Mouse (Mus musculus) adipose tissue, adult 10 weeks (tissue): ENCODE data around the gene Krt28. TPM values are rescaled to one million over a fixed set of nuclear protein-coding genes. Genes with fewer than 3 reads are reported as not detected.

Source experiments
- polyA plus RNA-seq: library from polyadenylated mRNA; stranded (reverse); fragments of 350-450 nt; fragmentation: Illumina TruSeq; extraction: RNeasy Lipid Tissue Mini Kit (QIAGEN cat#74804); gene quantifications from one replicate; pipeline ENCODE4 v1.2.3, GENCODE M21; 2014; ENCODE audit warnings: low read depth, low replicate concordance

Gene Krt28
- polyA plus RNA-seq = not detected

GRCm38 (mm10) chr11:99374803-99375202 lies at the start of gene Krt28:
Gene Krt28 (minus strand): TSS chr11:99374903.

GRCm38 (mm10) chr11:99422159-99422558 lies 47.5 kb upstream of the Krt28 start, which contains the start of gene Krt12:
Gene Krt12 (minus strand): TSS chr11:99422259.

GRCm38 (mm10) chr11:99389264-99389663 lies 14.6 kb upstream of the Krt28 start, which contains the start of gene Krt10:
Gene Krt10 (minus strand): TSS chr11:99389364.

GRCm38 (mm10) chr11:99351004-99351403 lies 23.7 kb downstream of the Krt28 start, which contains the start of gene Krt27:
Gene Krt27 (minus strand): TSS chr11:99351104.

GRCm38 (mm10) chr11:99337866-99338265 lies 36.8 kb downstream of the Krt28 start, which contains the start of gene Krt26:
Gene Krt26 (minus strand): TSS chr11:99337966.

GRCm38 (mm10) chr11:99322851-99323250 lies 51.9 kb downstream of the Krt28 start, which contains the start of gene Krt25:
Gene Krt25 (minus strand): TSS chr11:99322951.

Other genes starting within 250 kb of the Krt28 start
- gene Ccr7, start 219.8 kb downstream of the Krt28 start, polyA plus RNA-seq = 0.94 TPM
- gene Smarce1, start 143.9 kb downstream of the Krt28 start, polyA plus RNA-seq = 80.5 TPM
- gene Krt222, start 130.8 kb downstream of the Krt28 start, polyA plus RNA-seq = 0.97 TPM
- not detected for gene Krt24, start 89.6 kb downstream of the Krt28 start, polyA plus RNA-seq
- not detected for gene Krt25, start 52.0 kb downstream of the Krt28 start, polyA plus RNA-seq
- not detected for gene Krt26, start 36.9 kb downstream of the Krt28 start, polyA plus RNA-seq
- not detected for gene Krt27, start 23.8 kb downstream of the Krt28 start, polyA plus RNA-seq
- gene Krt10, start 14.5 kb upstream of the Krt28 start, polyA plus RNA-seq = 7.4 TPM
- not detected for gene Krt12, start 47.4 kb upstream of the Krt28 start, polyA plus RNA-seq
- 0.77 TPM for gene Krt20, start 63.2 kb upstream of the Krt28 start, polyA plus RNA-seq
- 62.3 TPM for gene Krt23, start 118.2 kb upstream of the Krt28 start, polyA plus RNA-seq
- not detected for gene Krt39, start 146.4 kb upstream of the Krt28 start, polyA plus RNA-seq
- not detected for gene Krt40, start 168.3 kb upstream of the Krt28 start, polyA plus RNA-seq
- 0.48 TPM for gene Krtap3-3, start 176.0 kb upstream of the Krt28 start, polyA plus RNA-seq
- not detected for gene Krtap3-2, start 181.9 kb upstream of the Krt28 start, polyA plus RNA-seq
- not detected for gene Gm11939, start 184.6 kb upstream of the Krt28 start, polyA plus RNA-seq
- not detected for gene Krtap3-1, start 191.7 kb upstream of the Krt28 start, polyA plus RNA-seq
- not detected for gene Krtap1-5, start 206.1 kb upstream of the Krt28 start, polyA plus RNA-seq
- not detected for gene Krtap1-4, start 208.8 kb upstream of the Krt28 start, polyA plus RNA-seq
- not detected for gene Krtap1-3, start 216.4 kb upstream of the Krt28 start, polyA plus RNA-seq
- not detected for gene Krtap9-3, start 223.2 kb upstream of the Krt28 start, polyA plus RNA-seq
- not detected for gene Gm11938, start 228.4 kb upstream of the Krt28 start, polyA plus RNA-seq
- gene Gm11937, start 235.3 kb upstream of the Krt28 start, polyA plus RNA-seq = not detected
- gene Krtap2-4, start 239.9 kb upstream of the Krt28 start, polyA plus RNA-seq = not detected
- gene Gm11562, start 245.5 kb upstream of the Krt28 start, polyA plus RNA-seq = not detected